8 mouse cellular contexts compared by ENCODE assay signal in genomic region chr11:115813507-115814296, GRCm38 (mm10). TPM values are rescaled to one million over a fixed set of nuclear protein-coding genes. Genes with fewer than 3 reads are reported as not detected.
DNase-seq lines count a peak whose midpoint lies in the region; ATAC-seq lines count a peak whose summit lies in the region.

TSS of gene Caskin2 (minus strand) at chr11:115813639.

- no peaks in the 10 kb centered on the region for H3K27me3 ChIP-seq in heart, embryonic 14.5 days (ENCODE audit: control insufficient read depth, insufficient read depth, low read length)
- H3K27me3 ChIP-seq in liver, embryonic 13.5 days, result no peaks in the 10 kb centered on the region
- H3K27me3 ChIP-seq in stomach, embryonic 16.5 days (ENCODE audit: control insufficient read depth, insufficient read depth, low read length), result no peaks in the 10 kb centered on the region

- peaks cover 44% of the 10 kb centered on the region for H3K36me3 ChIP-seq in heart, embryonic 14.5 days (ENCODE audit: control insufficient read depth, insufficient read depth, low read length)
- H3K36me3 ChIP-seq in liver, embryonic 13.5 days, result peaks cover 38% of the 10 kb centered on the region
- no peaks in the 10 kb centered on the region for H3K36me3 ChIP-seq in stomach, embryonic 16.5 days (ENCODE audit: control insufficient read depth, insufficient read depth, low read length)

- H3K9me3 ChIP-seq in heart, embryonic 14.5 days (ENCODE audit: control insufficient read depth, low read length), result no peaks in the 10 kb centered on the region
- H3K9me3 ChIP-seq in liver, embryonic 13.5 days (replicated peaks), result no peaks in the 10 kb centered on the region
- H3K9me3 ChIP-seq in stomach, embryonic 16.5 days (replicated peaks; ENCODE audit: control insufficient read depth, low read length), result no peaks in the 10 kb centered on the region

- H3K4me1 ChIP-seq in brown adipose tissue, adult 24 weeks (ENCODE audit: control insufficient read depth, insufficient read depth, insufficient read length, low read length), result peaks cover under 1% of the 10 kb centered on the region
- H3K4me1 ChIP-seq in heart, embryonic 14.5 days (ENCODE audit: control insufficient read depth in 2 of 2, insufficient read depth in 2 of 2, low read length in 2 of 2), result peaks cover 43 to 51% of the 10 kb centered on the region in 2 experiments
- H3K4me1 ChIP-seq in liver, embryonic 13.5 days (replicated peaks), result peaks cover 65% of the 10 kb centered on the region
- H3K4me1 ChIP-seq in stomach, embryonic 16.5 days (ENCODE audit: control insufficient read depth, insufficient read depth, low read length), result peaks cover 48% of the 10 kb centered on the region

- ATAC-seq in heart, embryonic 14.5 days (ENCODE audit: insufficient number of reproducible peaks, insufficient read depth, low FRiP score, low read depth), result peak; percentile 85
- peak; percentile 88 for ATAC-seq in liver, embryonic 13.5 days (ENCODE audit: low read depth)
- ATAC-seq in stomach, embryonic 16.5 days (ENCODE audit: insufficient read depth, low FRiP score), result peak; percentile 91

- under 1% methylated on average over 44 of the region's 44 CpGs for WGBS in heart, embryonic 14.5 days
- under 1% methylated on average over 43 of the region's 44 CpGs for WGBS in liver, embryonic 13.5 days (ENCODE audit: insufficient replicate concordance)
- under 1% methylated on average over 43 of the region's 44 CpGs for WGBS in stomach, embryonic 16.5 days

- peak within 1 kb of the TSS; percentile 97 for H3K4me3 ChIP-seq in brown adipose tissue, adult 24 weeks (ENCODE audit: insufficient read depth, low read depth, low read length)
- peak within 1 kb of the TSS; percentile 89 to 93 for H3K4me3 ChIP-seq in heart, embryonic 14.5 days (ENCODE audit: control insufficient read depth in 1 of 2, insufficient read depth in 1 of 2, low read depth in 1 of 2, low read length in 2 of 2)
- peak within 1 kb of the TSS; percentile 76 for H3K4me3 ChIP-seq in liver, embryonic 13.5 days (replicated peaks)
- H3K4me3 ChIP-seq in stomach, embryonic 16.5 days (replicated peaks; ENCODE audit: low read length), result peak within 1 kb of the TSS; percentile 92

- H3K4me2 ChIP-seq in heart, embryonic 14.5 days (ENCODE audit: low read length), result peak within 1 kb of the TSS; percentile 97
- H3K4me2 ChIP-seq in liver, embryonic 13.5 days, result peak within 1 kb of the TSS; percentile 95
- H3K4me2 ChIP-seq in stomach, embryonic 16.5 days (ENCODE audit: low read depth, low read length), result peak within 1 kb of the TSS; percentile 89

- H3K27ac ChIP-seq in brown adipose tissue, adult 24 weeks (replicated peaks; ENCODE audit: low read depth, low read length), result peak within 1 kb of the TSS; percentile 84
- H3K27ac ChIP-seq in heart, embryonic 14.5 days (replicated peaks in 1 of 2; ENCODE audit: control insufficient read depth in 1 of 2, insufficient read depth in 1 of 2, low read depth in 2 of 2, low read length in 2 of 2), result peak within 1 kb of the TSS; percentile 83 to 91
- H3K27ac ChIP-seq in liver, embryonic 13.5 days, result peak within 1 kb of the TSS; percentile 84
- peak within 1 kb of the TSS; percentile 78 for H3K27ac ChIP-seq in stomach, embryonic 16.5 days (ENCODE audit: low read length)

- DNase-seq in CD4-positive, CD25-positive, alpha-beta regulatory T cell, adult 2 months (ENCODE audit: low read depth, low spot score), result peak; percentile 97
- DNase-seq in fibroblast of lung, adult 2 months (ENCODE audit: low read depth), result peak; percentile 89
- DNase-seq in kidney, postnatal 14 days, result peak; percentile 99
- DNase-seq in liver, embryonic 13.5 days, result peak; percentile 93
- DNase-seq in neural tube, embryonic 10.5 days (ENCODE audit: extremely low spot score, low spot score), result peak; percentile 99

- peak within 1 kb of the TSS; percentile 93 for H3K9ac ChIP-seq in heart, embryonic 14.5 days (ENCODE audit: low read length)
- peak within 1 kb of the TSS; percentile 87 for H3K9ac ChIP-seq in liver, embryonic 13.5 days
- H3K9ac ChIP-seq in stomach, embryonic 16.5 days (ENCODE audit: low read length), result peak within 1 kb of the TSS; percentile 93

RNA-seq across cellular contexts. Expression of gene Caskin2, which starts in this region (rescaled TPM):
- 8.8 and 10.4 TPM in 2 replicates for polyA plus RNA-seq in brown adipose tissue, adult 24 weeks (2012; ENCODE audit: insufficient read depth, insufficient read length, missing spikeins)
- 21.0 and 21.1 TPM in 2 replicates for polyA plus RNA-seq in heart, embryonic 14.5 days (2014; fragmentation: Nextera tagmentation; extraction: Ambion mirVana)
- polyA plus RNA-seq in liver, embryonic 13.5 days (2015; fragmentation: Nextera tagmentation; extraction: Ambion mirVana), result 5.7 and 6.0 TPM in 2 replicates
- polyA plus RNA-seq in stomach, embryonic 16.5 days (2015; fragmentation: Nextera tagmentation; extraction: Ambion mirVana), result 14.9 and 16.8 TPM in 2 replicates

Comparison
In these comparisons a context has a peak if more than half of its experiments do, and no peak if none do; other contexts are left out.
1. Peak in every context shown above with its lines: DNase-seq, ATAC-seq, H3K4me3 ChIP-seq and H3K27ac ChIP-seq.